Mouse (Mus musculus): ENCODE data around the gene Ehhadh. TPM values are rescaled to one million over a fixed set of nuclear protein-coding genes. Genes with fewer than 3 reads are reported as not detected.

The Ehhadh gene
- 3.8 and 4.4 TPM in 2 replicates for polyA plus RNA-seq (2012; rRNA removed)

DNA sequence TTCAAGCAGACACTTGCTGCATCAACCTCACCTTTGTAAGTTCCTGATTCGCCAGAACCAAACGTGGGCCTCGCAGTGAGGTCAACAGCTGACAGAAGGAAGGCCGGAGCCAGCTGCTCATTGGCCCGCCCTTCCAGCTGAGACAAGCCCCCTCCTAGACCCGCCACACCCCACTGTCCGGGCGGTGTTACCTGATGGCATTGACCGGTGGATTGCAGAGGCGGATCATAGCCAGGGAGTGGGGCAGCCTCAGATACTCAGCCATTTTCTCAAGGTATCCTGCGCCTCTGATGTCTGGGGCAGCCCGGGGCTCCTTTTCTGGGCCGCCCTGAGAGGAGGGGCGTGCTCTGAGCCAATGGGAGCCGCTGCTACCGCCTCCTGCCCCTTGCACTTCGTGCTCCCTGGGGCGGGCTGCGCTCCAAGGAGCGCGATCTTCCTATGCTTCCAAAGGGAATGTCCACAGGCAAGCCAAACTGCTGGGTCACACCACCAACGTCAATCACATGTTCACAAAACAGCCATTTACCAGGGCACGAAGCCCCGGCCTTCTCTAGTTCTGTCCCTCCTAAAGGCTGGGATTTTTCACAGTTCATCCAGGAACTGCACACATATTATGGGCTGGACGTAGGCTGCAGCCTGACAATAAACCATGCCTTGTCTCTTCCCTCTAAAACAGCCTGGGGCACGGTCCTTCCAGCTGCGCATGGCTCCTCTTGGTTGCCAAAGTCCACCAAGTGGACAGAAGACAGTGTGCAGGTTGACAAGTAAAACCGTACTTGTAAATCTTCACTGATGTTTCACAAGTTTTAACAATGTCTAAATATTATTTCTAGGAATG lies at the start of gene Ehhadh:
Gene Ehhadh, minus strand, starts transcription at position 292 of the 838 bp plus-strand sequence.
- Histone ChIP-seq H3K27me3 (ENCODE audit: control insufficient read depth, insufficient read depth, low read length) (no peaks in the 10 kb centered on the region), H3K4me3 (replicated peaks; ENCODE audit: insufficient read depth, low read depth, low read length) (peak within 1 kb of the TSS; percentile 58), H3K27ac (ENCODE audit: insufficient read depth, low read length) (no peak within 1 kb of the TSS), H3K4me1 (ENCODE audit: control insufficient read depth, insufficient read depth, low read length) (no peaks in the 10 kb centered on the region)
- TF ChIP-seq POLR2A (IDR thresholded peaks at IDR 0.05; ENCODE audit: borderline replicate concordance, insufficient read depth, low read length) (peak; percentile 36; the same call in 1 of the 2 replicates), CTCF (IDR thresholded peaks at IDR 0.05; ENCODE audit: borderline replicate concordance, insufficient read depth, low read depth, low read length) (no peak)
- 7% methylated on average over 28 of the region's 28 CpGs for WGBS
- DNase-seq: peak; percentile 66 to 69

DNA sequence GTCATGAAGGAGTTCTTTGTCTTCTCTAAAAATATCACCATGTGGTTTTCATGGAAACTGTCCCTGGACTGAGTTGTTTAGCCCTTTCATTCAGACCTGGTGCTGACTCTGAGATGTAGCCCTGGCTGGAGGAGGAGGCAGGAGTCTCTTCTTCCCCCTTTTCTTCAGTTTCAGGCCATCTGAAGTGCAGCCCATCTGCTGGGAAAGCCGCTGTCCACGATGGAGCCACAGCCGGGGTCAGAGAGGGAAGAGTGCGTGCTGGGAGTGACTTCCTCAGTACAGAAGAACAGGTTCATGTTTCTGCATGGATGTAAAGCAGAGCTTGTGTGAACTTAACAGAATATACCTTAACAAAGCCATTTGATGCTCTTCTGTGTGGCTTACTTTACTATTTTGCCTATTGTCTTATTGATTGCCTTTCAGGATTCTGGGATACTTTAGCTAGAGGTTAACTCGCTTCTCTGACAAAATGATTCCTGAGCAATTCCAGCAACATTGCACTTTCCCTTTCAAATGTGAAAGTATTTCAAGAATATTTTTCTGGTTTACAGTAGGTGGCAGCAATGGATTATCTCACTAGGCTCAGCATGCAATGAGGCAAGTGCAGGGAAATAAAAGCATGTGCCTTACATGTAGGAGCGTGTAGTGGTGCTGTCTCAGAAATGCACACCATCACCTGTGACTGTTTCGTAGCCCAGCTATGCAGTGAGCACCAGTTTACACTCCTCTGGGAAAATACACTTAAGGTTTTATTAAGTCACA lies 48.9 kb upstream of the Ehhadh start:
- H3K27ac ChIP-seq (ENCODE audit: insufficient read depth, low read length): no peak overlapping the region
- H3K4me3 ChIP-seq (replicated peaks; ENCODE audit: insufficient read depth, low read depth, low read length): no peak overlapping the region
- peak; percentile 49; the same call in 1 of the 2 replicates for TF ChIP-seq CTCF (IDR thresholded peaks at IDR 0.05; ENCODE audit: borderline replicate concordance, insufficient read depth, low read depth, low read length)
- TF ChIP-seq POLR2A (IDR thresholded peaks at IDR 0.05; ENCODE audit: borderline replicate concordance, insufficient read depth, low read length): no peak
- no peaks in the 10 kb centered on the region for H3K4me1 ChIP-seq (ENCODE audit: control insufficient read depth, insufficient read depth, low read length)
- 48% methylated on average over 7 of the region's 7 CpGs for WGBS
- DNase-seq: no peak
- H3K27me3 ChIP-seq (ENCODE audit: control insufficient read depth, insufficient read depth, low read length): no peaks in the 10 kb centered on the region

DNA sequence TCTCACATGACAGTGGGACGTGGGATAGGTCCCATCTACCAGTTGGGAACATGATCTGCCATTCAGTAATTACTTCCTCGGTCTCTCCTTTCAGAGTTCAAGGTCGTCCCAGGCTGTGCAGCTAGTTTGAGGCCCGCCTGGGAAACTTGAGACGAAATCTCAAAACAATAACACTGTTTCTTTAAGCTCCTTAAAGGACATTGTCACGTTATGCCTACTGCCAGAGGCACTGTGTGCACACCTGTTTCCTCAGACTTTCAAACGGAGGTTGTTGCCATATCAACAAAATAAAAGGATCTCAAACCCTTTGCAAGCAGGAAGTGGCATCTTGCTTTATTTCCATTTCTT lies 48.0 kb upstream of the Ehhadh start:
- no peaks in the 10 kb centered on the region for H3K27me3 ChIP-seq (ENCODE audit: control insufficient read depth, insufficient read depth, low read length)
- H3K27ac ChIP-seq (ENCODE audit: insufficient read depth, low read length): no peak overlapping the region
- DNase-seq: no peak
- H3K4me3 ChIP-seq (replicated peaks; ENCODE audit: insufficient read depth, low read depth, low read length): no peak overlapping the region
- WGBS: 67% methylated on average over 7 of the region's 7 CpGs
- TF ChIP-seq POLR2A (IDR thresholded peaks at IDR 0.05; ENCODE audit: borderline replicate concordance, insufficient read depth, low read length) (no peak), CTCF (IDR thresholded peaks at IDR 0.05; ENCODE audit: borderline replicate concordance, insufficient read depth, low read depth, low read length) (no peak)
- H3K4me1 ChIP-seq (ENCODE audit: control insufficient read depth, insufficient read depth, low read length): no peaks in the 10 kb centered on the region

DNA sequence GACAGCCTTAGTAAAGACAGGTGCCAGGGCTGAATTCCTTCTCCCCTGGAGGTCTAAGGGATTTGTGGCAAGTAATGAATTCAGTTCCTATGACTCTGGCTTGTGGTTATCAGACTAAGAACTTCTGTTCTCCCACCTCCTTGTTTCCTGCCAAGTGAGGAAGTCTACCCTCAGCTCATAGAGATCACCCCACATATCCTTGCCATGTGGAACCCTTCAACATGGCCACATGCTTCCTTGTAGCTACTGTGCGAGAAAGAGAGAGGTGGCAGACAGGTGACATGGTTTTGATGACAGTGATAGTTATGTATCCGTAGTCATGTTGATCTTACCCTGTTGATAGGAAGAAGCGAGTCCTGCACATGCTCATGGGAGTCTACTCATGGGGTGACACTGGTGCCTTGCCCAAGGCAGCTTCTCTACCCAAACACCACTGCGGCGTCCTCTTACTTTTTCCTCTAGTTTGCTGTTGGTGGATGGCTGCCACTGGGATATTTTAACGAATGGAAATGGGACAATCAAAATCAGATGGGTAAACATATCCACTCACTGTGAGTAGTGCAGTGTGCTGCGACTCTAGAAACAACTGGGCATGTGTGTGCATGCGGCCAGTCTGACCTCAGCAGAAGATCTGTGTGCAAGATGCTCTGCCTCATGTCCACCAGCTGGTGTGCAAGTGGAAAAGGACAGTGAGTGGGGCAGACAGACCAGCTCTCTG lies 47.4 kb upstream of the Ehhadh start:
- DNase-seq: no peak
- no peaks in the 10 kb centered on the region for H3K27me3 ChIP-seq (ENCODE audit: control insufficient read depth, insufficient read depth, low read length)
- TF ChIP-seq POLR2A (IDR thresholded peaks at IDR 0.05; ENCODE audit: borderline replicate concordance, insufficient read depth, low read length) (no peak), CTCF (IDR thresholded peaks at IDR 0.05; ENCODE audit: borderline replicate concordance, insufficient read depth, low read depth, low read length) (no peak)
- no peaks in the 10 kb centered on the region for H3K4me1 ChIP-seq (ENCODE audit: control insufficient read depth, insufficient read depth, low read length)
- H3K27ac ChIP-seq (ENCODE audit: insufficient read depth, low read length): no peak overlapping the region
- WGBS: 86% methylated on average over 8 of the region's 8 CpGs
- no peak overlapping the region for H3K4me3 ChIP-seq (replicated peaks; ENCODE audit: insufficient read depth, low read depth, low read length)

DNA sequence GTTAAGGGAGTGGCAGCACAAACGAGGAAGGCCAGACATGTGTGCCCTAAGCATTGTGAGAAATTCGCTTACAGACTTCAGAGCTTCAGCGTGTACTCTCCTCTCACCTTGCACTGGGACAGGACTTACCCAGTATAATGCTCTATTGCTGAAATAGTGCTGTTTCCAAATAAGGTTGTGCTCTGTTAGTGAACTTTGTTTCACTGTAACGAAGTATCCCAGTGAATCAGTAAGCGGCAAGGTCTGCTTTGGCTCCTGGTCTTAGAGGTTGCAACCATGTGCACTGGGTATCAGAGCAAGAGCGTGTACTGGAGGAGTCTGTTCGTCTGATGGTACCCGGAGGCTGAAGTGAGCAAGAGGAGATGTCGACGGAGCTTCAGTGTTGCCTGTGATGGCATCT lies 46.4 kb upstream of the Ehhadh start:
- DNase-seq: no peak
- no peaks in the 10 kb centered on the region for H3K4me1 ChIP-seq (ENCODE audit: control insufficient read depth, insufficient read depth, low read length)
- H3K4me3 ChIP-seq (replicated peaks; ENCODE audit: insufficient read depth, low read depth, low read length): no peak overlapping the region
- H3K27me3 ChIP-seq (ENCODE audit: control insufficient read depth, insufficient read depth, low read length): no peaks in the 10 kb centered on the region
- no peak for TF ChIP-seq CTCF (IDR thresholded peaks at IDR 0.05; ENCODE audit: borderline replicate concordance, insufficient read depth, low read depth, low read length)
- no peak for TF ChIP-seq POLR2A (IDR thresholded peaks at IDR 0.05; ENCODE audit: borderline replicate concordance, insufficient read depth, low read length)
- no peak overlapping the region for H3K27ac ChIP-seq (ENCODE audit: insufficient read depth, low read length)
- 61% methylated on average over 10 of the region's 10 CpGs for WGBS

DNA sequence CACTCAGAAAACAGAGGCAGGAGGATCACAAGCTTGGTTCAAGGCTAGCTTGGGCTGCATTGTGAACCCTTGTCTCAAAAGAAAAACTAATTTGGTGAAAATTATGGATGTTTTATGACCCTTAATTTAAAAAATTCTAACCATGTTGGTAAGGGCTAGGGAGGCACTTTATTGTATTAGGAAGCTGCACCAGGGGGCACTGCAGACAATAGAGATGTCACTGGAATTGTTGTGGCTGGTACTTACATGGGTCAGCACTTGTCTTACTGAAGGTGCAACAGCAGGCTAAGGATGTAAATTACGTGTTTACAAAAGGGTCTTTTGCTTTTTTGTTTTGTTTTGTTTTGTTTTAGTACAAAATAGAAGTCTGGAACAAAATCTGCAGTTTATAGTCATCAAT lies 45.9 kb upstream of the Ehhadh start:
- Histone ChIP-seq H3K27me3 (ENCODE audit: control insufficient read depth, insufficient read depth, low read length) (no peaks in the 10 kb centered on the region), H3K4me3 (replicated peaks; ENCODE audit: insufficient read depth, low read depth, low read length) (no peak overlapping the region), H3K4me1 (ENCODE audit: control insufficient read depth, insufficient read depth, low read length) (no peaks in the 10 kb centered on the region), H3K27ac (ENCODE audit: insufficient read depth, low read length) (no peak overlapping the region)
- no peak for DNase-seq
- WGBS: 72% methylated on average over 1 of the region's 1 CpGs
- TF ChIP-seq CTCF (IDR thresholded peaks at IDR 0.05; ENCODE audit: borderline replicate concordance, insufficient read depth, low read depth, low read length): no peak

DNA sequence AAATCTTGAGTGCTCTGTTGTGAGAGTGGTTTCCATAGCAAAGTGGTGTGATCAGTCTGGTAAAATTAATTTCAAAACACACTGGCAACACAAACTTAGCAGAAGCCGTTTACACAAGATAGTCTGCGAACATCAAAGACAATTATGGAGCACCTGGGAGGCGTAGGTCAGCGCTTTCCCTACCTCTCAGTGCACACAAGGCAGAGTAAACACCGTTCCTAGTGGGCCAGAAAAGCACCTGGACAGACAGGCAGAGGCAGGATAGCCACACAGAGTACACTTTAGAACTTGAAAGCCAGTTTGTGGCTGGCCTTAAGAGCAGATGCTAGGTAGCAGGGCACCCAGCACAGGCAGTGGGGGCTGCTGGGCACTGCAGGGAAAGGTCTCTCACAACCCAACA lies 44.2 kb upstream of the Ehhadh start:
- no peak overlapping the region for H3K4me3 ChIP-seq (replicated peaks; ENCODE audit: insufficient read depth, low read depth, low read length)
- 90% methylated on average over 5 of the region's 5 CpGs for WGBS

More for the DNA sequence above, 44.2 kb upstream of the Ehhadh start:
- Histone ChIP-seq H3K4me1 (ENCODE audit: control insufficient read depth, insufficient read depth, low read length) (no peaks in the 10 kb centered on the region; the same call in none of the 2 replicates), H3K27ac (ENCODE audit: insufficient read depth, low read length) (no peak overlapping the region), H3K27me3 (ENCODE audit: control insufficient read depth, insufficient read depth, low read length) (no peaks in the 10 kb centered on the region)
- DNase-seq: no peak
- TF ChIP-seq POLR2A (IDR thresholded peaks at IDR 0.05; ENCODE audit: borderline replicate concordance, insufficient read depth, low read length) (no peak), CTCF (IDR thresholded peaks at IDR 0.05; ENCODE audit: borderline replicate concordance, insufficient read depth, low read depth, low read length) (no peak)
